11 mouse cellular contexts compared by ENCODE assay signal in genomic region chr12:5331810-5332484, GRCm38 (mm10). TPM values are rescaled to one million over a fixed set of nuclear protein-coding genes. Genes with fewer than 3 reads are reported as not detected.
A peak's percentile ranks its signal among the peaks of the same experiment; 100 is the strongest.
DNase-seq lines count a peak whose midpoint lies in the region; ATAC-seq and TF ChIP-seq lines count a peak whose summit lies in the region.
"Had no signal": no experiment of that assay in that cellular context is flagged by ENCODE, and none has a peak within 500 bp of the region (broad histone marks: within the 10 kb centered on the region; RNA-seq: fewer than 3 reads in every experiment).

No protein-coding gene starts in this region.

- H3K27ac ChIP-seq in hindbrain, postnatal 0 days, result no peak overlapping the region
- H3K27ac ChIP-seq in limb, embryonic 14.5 days (replicated peaks; ENCODE audit: low read depth, low read length), result no peak overlapping the region
- H3K27ac ChIP-seq: heart, adult 2 months had no signal

- no peaks in the 10 kb centered on the region for H3K4me1 ChIP-seq in lung, adult 2 months (ENCODE audit: control insufficient read depth, insufficient read depth, low read length)
- peaks cover 15% of the 10 kb centered on the region for H3K4me1 ChIP-seq in hindbrain, postnatal 0 days (ENCODE audit: insufficient read depth, low read length)
- peaks cover 13% of the 10 kb centered on the region for H3K4me1 ChIP-seq in limb, embryonic 14.5 days (ENCODE audit: control insufficient read depth, insufficient read depth, low read length)

- H3K27me3 ChIP-seq in hindbrain, postnatal 0 days (ENCODE audit: insufficient read depth, low read length), result no peaks in the 10 kb centered on the region
- no peaks in the 10 kb centered on the region for H3K27me3 ChIP-seq in limb, embryonic 14.5 days (ENCODE audit: control insufficient read depth, insufficient read depth, low read length)

- no peak for TF ChIP-seq POLR2A in lung, adult 2 months (IDR thresholded peaks at IDR 0.05; ENCODE audit: borderline replicate concordance, extremely low read depth, low read depth, low read length)
- no peak for TF ChIP-seq POLR2A in limb, embryonic 14.5 days (IDR thresholded peaks at IDR 0.05; ENCODE audit: borderline replicate concordance, extremely low read depth, insufficient read depth, insufficient read length)

- no peak overlapping the region for H3K4me3 ChIP-seq in lung, adult 2 months (replicated peaks; ENCODE audit: extremely low read depth, low read depth, low read length)
- H3K4me3 ChIP-seq in hindbrain, postnatal 0 days (ENCODE audit: low read length), result no peak overlapping the region
- no peak overlapping the region for H3K4me3 ChIP-seq in limb, embryonic 14.5 days (replicated peaks; ENCODE audit: low read length)
- H3K4me3 ChIP-seq: heart, adult 2 months had no signal

- H3K9me3 ChIP-seq in hindbrain, postnatal 0 days (ENCODE audit: low read length), result no peaks in the 10 kb centered on the region
- H3K9me3 ChIP-seq in limb, embryonic 14.5 days (ENCODE audit: control insufficient read depth, low read length), result no peaks in the 10 kb centered on the region

- 69% methylated on average over 13 of the region's 13 CpGs for WGBS in lung, adult 2 months
- WGBS in hindbrain, postnatal 0 days, result 40% methylated on average over 13 of the region's 13 CpGs
- WGBS in limb, embryonic 14.5 days, result 17% methylated on average over 13 of the region's 13 CpGs

- intact Hi-C loops in left cerebral cortex, postnatal 10 days (cut with DNase I), result no loop called here

- H3K4me2 ChIP-seq in hindbrain, postnatal 0 days (ENCODE audit: low read depth, low read length), result no peak overlapping the region
- no peak overlapping the region for H3K4me2 ChIP-seq in limb, embryonic 14.5 days (replicated peaks; ENCODE audit: low read depth, low read length, severe bottlenecking)
- H3K4me2 ChIP-seq: lung, embryonic 14.5 days had no signal

- H3K9ac ChIP-seq in hindbrain, postnatal 0 days (replicated peaks; ENCODE audit: low read length), result no peak overlapping the region
- H3K9ac ChIP-seq in limb, embryonic 14.5 days (ENCODE audit: low read depth, low read length, severe bottlenecking), result no peak overlapping the region
- H3K9ac ChIP-seq: lung, embryonic 14.5 days had no signal

- ATAC-seq in hindbrain, postnatal 0 days, result peak; percentile 24; the same call in 1 of the 2 replicates
- ATAC-seq in limb, embryonic 14.5 days (ENCODE audit: low FRiP score, low read depth), result peak; percentile 69
- no peak for ATAC-seq in activated CD4-positive, CD25-positive, alpha-beta regulatory T cell, adult 4 months

- no peaks in the 10 kb centered on the region for H3K36me3 ChIP-seq in hindbrain, postnatal 0 days (ENCODE audit: insufficient read depth, low read length)
- no peaks in the 10 kb centered on the region for H3K36me3 ChIP-seq in limb, embryonic 14.5 days (ENCODE audit: control insufficient read depth, insufficient read depth, low read length)

- TF ChIP-seq CTCF in lung, adult 2 months (IDR thresholded peaks at IDR 0.05; ENCODE audit: insufficient read depth, low read length), result no peak
- TF ChIP-seq CTCF in hindbrain, postnatal 0 days (IDR thresholded peaks at IDR 0.05; ENCODE audit: low read depth), result no peak

- peak; percentile 17 for DNase-seq in lung, postnatal 36 days
- DNase-seq in lung, adult 2 months, result no peak
- DNase-seq in hindbrain, postnatal 0 days (ENCODE audit: low spot score), result no peak
- DNase-seq in limb, embryonic 14.5 days (ENCODE audit: low spot score), result peak; percentile 58
- DNase-seq in left cerebral cortex, postnatal 10 days (ENCODE audit: extremely low spot score in 1 of 2, low spot score in 2 of 2), result no peak
- no peak for DNase-seq in spleen, postnatal 10 days (ENCODE audit: low spot score in 2 of 2)
- DNase-seq in B cell, adult 2 months, result no peak
- DNase-seq: cerebellum, postnatal 36 days; heart, adult 2 months; lung, embryonic 14.5 days had no signal

RNA-seq across cellular contexts. Expression of gene Klhl29, which starts 43.5 kb away (rescaled TPM):
- polyA plus RNA-seq in lung, adult 2 months (2012; rRNA removed), result 4.6 and 6.1 TPM in 2 replicates
- total RNA-seq in hindbrain, postnatal 0 days (2014; rRNA removed), result 11.2 and 16.7 TPM in 2 replicates
- polyA plus RNA-seq in hindbrain, postnatal 0 days (2015; fragmentation: Nextera tagmentation; extraction: Ambion mirVana), result 2.8 and 3.0 TPM in 2 replicates
- 14.0 and 23.0 TPM in 2 replicates for polyA plus RNA-seq in limb, embryonic 14.5 days (2012; rRNA removed)
- polyA plus RNA-seq in limb, embryonic 14.5 days (2014; fragmentation: Nextera tagmentation; extraction: Ambion mirVana), result 4.9 and 5.9 TPM in 2 replicates
- total RNA-seq in left cerebral cortex, postnatal 10 days (2021), result 10 to 100 TPM; 33.4 to 34.6 TPM
- polyA plus RNA-seq in activated CD4-positive, CD25-positive, alpha-beta regulatory T cell, adult 4 months (2017; shearing (Covaris generic)), result under 1 TPM; 0.09 to 0.28 TPM

Comparison
In these comparisons a context has a peak if more than half of its experiments do, and no peak if none do; other contexts are left out.
1. DNase-seq: peak in lung, postnatal 36 days (single experiment) and limb, embryonic 14.5 days (single experiment); none in lung, adult 2 months (single experiment), hindbrain, postnatal 0 days (single experiment), left cerebral cortex, postnatal 10 days (0 of 2), spleen, postnatal 10 days (0 of 2) and B cell, adult 2 months (0 of 2).